18 mouse cellular contexts compared by ENCODE assay signal in the genomic region with DNA sequence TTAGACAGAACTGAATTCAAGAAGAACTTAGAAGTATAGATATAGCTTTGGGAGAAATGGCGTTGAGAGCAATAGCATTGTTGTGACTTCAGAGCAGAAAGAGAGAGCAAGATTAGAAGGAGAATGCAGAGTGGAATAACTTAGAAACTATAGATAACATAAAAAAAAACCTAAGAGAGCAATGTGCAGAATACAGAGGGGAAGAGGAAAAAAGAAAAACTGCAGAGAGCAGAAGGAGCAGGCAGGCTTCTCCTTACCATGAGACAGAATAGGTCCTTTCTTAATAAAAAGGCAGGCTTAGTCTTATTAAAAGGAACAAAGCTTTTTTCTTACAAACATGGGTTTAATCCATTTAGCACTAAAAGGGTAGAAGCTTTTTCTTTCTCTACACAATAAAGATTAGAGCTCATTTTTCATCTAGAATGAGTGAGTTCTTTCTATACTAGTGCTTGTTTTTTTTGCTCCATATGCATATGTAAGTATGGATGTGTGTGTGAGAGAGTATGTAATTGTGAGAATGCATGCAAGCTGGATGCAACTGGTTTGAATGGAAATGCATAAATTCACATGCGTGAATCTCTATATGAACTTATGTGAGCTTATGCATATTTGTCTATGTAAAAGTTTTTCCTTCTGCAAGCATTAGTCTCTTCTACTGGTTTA.
"Had no signal": no experiment of that assay in that cellular context is flagged by ENCODE, and none has a peak within 500 bp of the region (broad histone marks: within the 10 kb centered on the region; RNA-seq: fewer than 3 reads in every experiment).

No protein-coding gene starts in this region.

- H3K9me3 ChIP-seq: liver, embryonic 12.5 days; midbrain, embryonic 10.5 days; neural tube, embryonic 13.5 days; neural tube, embryonic 15.5 days had no signal

- H3K4me1 ChIP-seq: liver, embryonic 12.5 days had no signal

- H3K36me3 ChIP-seq: liver, embryonic 12.5 days; midbrain, embryonic 10.5 days; neural tube, embryonic 13.5 days; neural tube, embryonic 15.5 days had no signal

- DNase-seq: lung, adult 18-20 months; lung, embryonic 14.5 days; lung, postnatal 10 days; lung, postnatal 4 days; retina, postnatal 1 day; right cerebral cortex, adult 18-20 months; right cerebral cortex, postnatal 25 days; right cerebral cortex, postnatal 4 days; spleen, adult 18-20 months; thymus, adult 18-20 months; thymus, postnatal 14 days; thymus, postnatal 36 days had no signal

- H3K27me3 ChIP-seq: liver, embryonic 12.5 days; neural tube, embryonic 13.5 days; neural tube, embryonic 15.5 days had no signal

- H3K4me3 ChIP-seq: liver, embryonic 12.5 days; midbrain, embryonic 10.5 days; myocyte; neural tube, embryonic 13.5 days; neural tube, embryonic 15.5 days had no signal

- ATAC-seq: liver, embryonic 12.5 days had no signal

- H3K4me2 ChIP-seq: liver, embryonic 12.5 days; lung, embryonic 14.5 days; neural tube, embryonic 13.5 days; neural tube, embryonic 15.5 days had no signal

- H3K27ac ChIP-seq: liver, embryonic 12.5 days; liver, embryonic 14.5 days; midbrain, embryonic 10.5 days; neural tube, embryonic 15.5 days had no signal

- H3K9ac ChIP-seq: liver, embryonic 12.5 days; liver, embryonic 14.5 days; lung, embryonic 14.5 days; neural tube, embryonic 13.5 days; neural tube, embryonic 15.5 days had no signal
